Mouse (Mus musculus): Measurements from ENCODE around the gene Gm5622. TPM values are rescaled to one million over a fixed set of nuclear protein-coding genes. Genes with fewer than 3 reads are reported as not detected.
"Not testable (repeated sequence)": the region's sequence is repeated elsewhere in the genome, so short reads cannot be mapped to it uniquely, and the experiment has no call there.

Gene Gm5622
- total RNA-seq (2015; ENCODE audit: low replicate concordance) (not detected in 2 replicates), total RNA-seq (2017; ENCODE audit: low replicate concordance) (not detected in 2 replicates)

DNA sequence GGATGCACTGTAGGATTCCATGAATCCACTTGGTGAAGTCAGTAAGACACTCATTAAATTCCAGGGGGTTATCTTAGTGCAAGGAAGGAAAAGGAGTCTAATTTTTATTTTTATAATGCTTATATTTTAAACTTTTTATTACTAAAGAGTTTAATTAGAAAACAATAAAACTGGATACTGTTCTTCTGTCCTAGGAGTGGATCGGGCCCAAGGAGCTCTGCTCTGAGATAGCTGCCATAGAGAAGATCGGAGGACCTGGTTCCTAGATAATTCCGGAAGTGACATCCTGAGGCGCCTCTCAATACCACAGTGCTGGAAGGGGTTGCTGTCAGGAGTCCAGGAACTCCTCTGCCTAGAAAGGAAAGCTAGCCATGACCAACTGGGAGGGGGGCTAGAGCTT, at the start of gene Gm5622:
TSS of gene Gm5622 (plus strand) at position 301 of the 400 bp plus-strand sequence.
- ATAC-seq (replicated peaks; ENCODE audit: low FRiP score, poor library complexity, severe bottlenecking): no peak

DNA sequence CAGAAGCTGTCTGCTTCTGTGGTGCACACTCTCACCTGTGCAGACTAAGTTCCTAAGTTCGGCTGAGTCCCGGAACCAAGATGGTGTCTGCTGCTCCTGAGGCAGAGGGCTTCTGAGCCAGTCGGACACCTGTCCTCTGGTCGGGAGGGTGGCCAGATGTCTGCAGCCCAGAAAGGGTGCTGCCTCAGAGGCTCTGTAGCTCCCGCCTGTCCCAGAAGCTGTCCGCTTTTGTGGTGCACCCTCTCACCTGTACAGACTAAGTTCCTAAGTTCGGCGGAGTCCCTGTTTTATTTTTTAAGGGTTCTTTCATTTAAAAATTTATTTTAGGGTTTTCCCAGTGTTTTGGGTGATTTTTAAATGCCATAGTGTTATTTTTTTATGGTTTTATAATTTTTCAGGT, 45.2 kb upstream of the Gm5622 start:
- ATAC-seq (replicated peaks; ENCODE audit: low FRiP score, poor library complexity, severe bottlenecking): no peak

DNA sequence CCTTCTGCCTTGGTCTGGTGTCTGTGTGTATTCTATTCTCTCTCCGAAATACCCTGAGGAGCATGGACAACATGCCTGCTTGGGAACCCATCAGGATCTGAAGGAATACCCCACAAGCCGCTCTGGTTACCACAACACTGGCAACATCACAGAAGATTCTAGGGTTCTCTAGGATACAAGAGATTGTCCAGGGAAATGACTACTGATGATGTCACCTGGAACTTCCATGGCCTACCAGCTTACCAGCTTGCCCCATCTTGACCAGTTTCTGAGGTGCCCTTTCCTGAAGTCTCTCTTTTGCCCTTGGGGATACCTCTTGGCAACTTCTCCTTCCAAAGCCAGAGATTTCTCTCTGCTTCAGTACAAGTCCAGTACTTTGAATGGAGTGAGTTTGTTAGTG, 21.4 kb downstream of the Gm5622 start, which contains the start of gene Gm17175:
TSS of gene Gm17175 (minus strand) at position 101 of the 400 bp plus-strand sequence.
- ATAC-seq (replicated peaks; ENCODE audit: low FRiP score, poor library complexity, severe bottlenecking): not testable (repeated sequence)

- ATAC-seq (replicated peaks; ENCODE audit: low FRiP score, poor library complexity, severe bottlenecking): not testable (repeated sequence)
Measured at GRCm38 (mm10) chr14:51592039-51592438, 39.4 kb downstream of the Gm5622 start, which contains the start of gene Gm17174. Gene Gm17174 (minus strand): TSS chr14:51592139.

GRCm38 (mm10) chr14:51611210-51611609, 58.6 kb downstream of the Gm5622 start, which contains the start of gene Gm17078:
Gene Gm17078 (minus strand): TSS chr14:51611310.
- ATAC-seq (replicated peaks; ENCODE audit: low FRiP score, poor library complexity, severe bottlenecking): no peak

DNA sequence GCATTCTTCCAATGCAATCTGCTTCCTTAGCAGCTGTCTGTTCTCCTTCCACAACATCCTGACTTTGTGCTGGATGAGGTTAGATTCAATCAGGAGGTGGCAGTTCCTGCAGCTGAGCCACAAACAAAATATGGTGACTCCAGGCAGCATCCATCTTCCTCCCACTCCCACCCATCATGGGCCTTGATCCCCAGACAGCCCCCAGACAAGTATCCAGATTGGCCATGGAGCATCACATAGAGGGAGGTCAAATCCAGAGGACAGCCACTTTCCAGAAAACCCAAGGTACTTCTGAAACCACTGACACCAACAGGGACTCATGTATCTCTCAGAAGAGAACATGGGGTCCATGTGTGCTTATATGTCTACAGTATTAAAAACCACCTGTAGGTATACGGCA, 79.8 kb downstream of the Gm5622 start:
- ATAC-seq (replicated peaks; ENCODE audit: low FRiP score, poor library complexity, severe bottlenecking): not testable (repeated sequence)

- not testable (repeated sequence) for ATAC-seq (replicated peaks; ENCODE audit: low FRiP score, poor library complexity, severe bottlenecking)
Measured at GRCm38 (mm10) chr14:51635566-51635965, 83.0 kb downstream of the Gm5622 start, which contains the start of gene Gm4181. Gene Gm4181 (minus strand): TSS chr14:51635666.

DNA sequence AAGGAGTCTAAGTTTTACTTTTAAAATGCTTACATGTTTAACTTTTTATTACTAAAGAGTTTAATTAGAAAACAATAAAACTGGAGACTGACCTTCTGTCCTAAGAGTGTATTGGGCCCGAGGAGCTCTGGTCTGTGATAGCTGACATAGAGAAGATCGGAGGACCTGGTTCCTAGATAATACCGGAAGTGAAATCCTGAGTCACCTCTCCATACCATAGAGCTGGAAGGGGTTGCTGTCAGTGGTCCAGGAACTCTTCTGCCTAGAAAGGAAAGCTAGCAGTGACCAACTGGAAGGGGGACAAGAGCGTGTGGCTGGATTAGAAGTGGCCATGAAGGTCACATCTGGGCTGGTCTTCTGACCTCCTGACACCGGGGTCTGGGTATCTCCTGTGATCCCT, 124.7 kb downstream of the Gm5622 start:
- no peak for ATAC-seq (replicated peaks; ENCODE audit: low FRiP score, poor library complexity, severe bottlenecking)

DNA sequence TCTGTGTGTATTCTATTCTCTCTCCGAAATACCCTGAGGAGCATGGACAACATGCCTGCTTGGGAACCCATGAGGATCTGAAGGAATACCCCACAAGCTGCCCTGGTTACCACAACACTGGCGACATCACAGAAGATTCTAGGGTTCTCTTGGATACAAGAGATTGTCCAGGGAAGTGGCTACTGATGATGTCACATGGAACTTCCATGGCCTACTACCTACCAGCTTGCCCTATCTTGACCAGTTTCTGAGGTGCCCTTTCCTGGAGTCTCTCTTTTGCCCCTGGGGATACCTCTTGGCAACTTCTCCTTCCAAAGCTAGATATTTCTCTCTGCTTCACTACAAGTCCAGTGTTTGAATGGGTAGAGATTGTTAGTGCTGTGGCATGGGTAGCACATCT, 142.8 kb downstream of the Gm5622 start, which contains the start of gene Gm17079:
TSS of gene Gm17079 (minus strand) at position 101 of the 400 bp plus-strand sequence.
- ATAC-seq (replicated peaks; ENCODE audit: low FRiP score, poor library complexity, severe bottlenecking): not testable (repeated sequence)

Other genes with a start within 250 kb of the Gm5622 start
- gene Gm7247, start 191.0 kb upstream of the Gm5622 start, total RNA-seq (2015; ENCODE audit: low replicate concordance): not detected in 2 replicates
- not detected in 2 replicates for gene Gm7247, start 191.0 kb upstream of the Gm5622 start, total RNA-seq (2017; ENCODE audit: low replicate concordance)
- gene Vmn2r88, start 142.0 kb upstream of the Gm5622 start, total RNA-seq (2015; ENCODE audit: low replicate concordance): not detected in 2 replicates
- not detected in 2 replicates for gene Vmn2r88, start 142.0 kb upstream of the Gm5622 start, total RNA-seq (2017; ENCODE audit: low replicate concordance)
- gene Vmn2r89, start 100.9 kb upstream of the Gm5622 start, total RNA-seq (2015; ENCODE audit: low replicate concordance): not detected in 2 replicates
- not detected in 2 replicates for gene Vmn2r89, start 100.9 kb upstream of the Gm5622 start, total RNA-seq (2017; ENCODE audit: low replicate concordance)
- gene Gm17175, start 21.3 kb downstream of the Gm5622 start, total RNA-seq (2015; ENCODE audit: low replicate concordance): not detected in 2 replicates
- not detected in 2 replicates for gene Gm17175, start 21.3 kb downstream of the Gm5622 start, total RNA-seq (2017; ENCODE audit: low replicate concordance)
- not detected in 2 replicates for gene Gm17174, start 39.3 kb downstream of the Gm5622 start, total RNA-seq (2015; ENCODE audit: low replicate concordance)
- gene Gm17174, start 39.3 kb downstream of the Gm5622 start, total RNA-seq (2017; ENCODE audit: low replicate concordance): not detected in 2 replicates
- gene Gm17078, start 58.5 kb downstream of the Gm5622 start, total RNA-seq (2015; ENCODE audit: low replicate concordance): not detected in 2 replicates
- not detected in 2 replicates for gene Gm17078, start 58.5 kb downstream of the Gm5622 start, total RNA-seq (2017; ENCODE audit: low replicate concordance)
- gene Gm4181, start 82.9 kb downstream of the Gm5622 start, total RNA-seq (2015; ENCODE audit: low replicate concordance): not detected in 2 replicates
- gene Gm4181, start 82.9 kb downstream of the Gm5622 start, total RNA-seq (2017; ENCODE audit: low replicate concordance): not detected in 2 replicates
- gene Gm17079, start 142.7 kb downstream of the Gm5622 start, total RNA-seq (2015; ENCODE audit: low replicate concordance): not detected in 2 replicates
- not detected in 2 replicates for gene Gm17079, start 142.7 kb downstream of the Gm5622 start, total RNA-seq (2017; ENCODE audit: low replicate concordance)
- not detected in 2 replicates for gene Gm5800, start 164.4 kb downstream of the Gm5622 start, total RNA-seq (2015; ENCODE audit: low replicate concordance)
- not detected in 2 replicates for gene Gm5800, start 164.4 kb downstream of the Gm5622 start, total RNA-seq (2017; ENCODE audit: low replicate concordance)
- gene Ang4, start 220.8 kb downstream of the Gm5622 start, total RNA-seq (2015; ENCODE audit: low replicate concordance): not detected in 2 replicates
- gene Ang4, start 220.8 kb downstream of the Gm5622 start, total RNA-seq (2017; ENCODE audit: low replicate concordance): not detected in 2 replicates
- gene AY358078, start 247.3 kb downstream of the Gm5622 start, total RNA-seq (2015; ENCODE audit: low replicate concordance): not detected in 2 replicates
- not detected in 2 replicates for gene AY358078, start 247.3 kb downstream of the Gm5622 start, total RNA-seq (2017; ENCODE audit: low replicate concordance)

Measured in erythroid progenitor cell, adult 5-6 weeks (primary cell).